Mouse (Mus musculus): ENCODE measurements around the gene Mical3.

Gene Mical3

GRCm38 (mm10) chr6:120905111-120905510, 225.7 kb downstream of the Mical3 start:
- no peak for DNase-seq (ENCODE audit: low read depth, low spot score)

GRCm38 (mm10) chr6:120903961-120904360, 226.8 kb downstream of the Mical3 start:
- no peak for DNase-seq (ENCODE audit: low read depth, low spot score)

GRCm38 (mm10) chr6:120903450-120903912, 227.3 kb downstream of the Mical3 start:
- no peak for DNase-seq (ENCODE audit: low read depth, low spot score)

- DNase-seq (ENCODE audit: low read depth, low spot score), result no peak
These were observed 228.8 kb downstream of the Mical3 start for GRCm38 (mm10) chr6:120901776-120902645.

- no peak for DNase-seq (ENCODE audit: low read depth, low spot score)
These were observed 232.5 kb downstream of the Mical3 start for GRCm38 (mm10) chr6:120898188-120898833.

- DNase-seq (ENCODE audit: low read depth, low spot score), result no peak
These were observed 236.3 kb downstream of the Mical3 start for GRCm38 (mm10) chr6:120894524-120894923.

GRCm38 (mm10) chr6:120894089-120894488, 236.7 kb downstream of the Mical3 start:
- no peak for DNase-seq (ENCODE audit: low read depth, low spot score)

GRCm38 (mm10) chr6:120886696-120887095, 244.1 kb downstream of the Mical3 start:
- DNase-seq (ENCODE audit: low read depth, low spot score), result no peak

- no peak for DNase-seq (ENCODE audit: low read depth, low spot score)
These were observed 246.4 kb downstream of the Mical3 start for GRCm38 (mm10) chr6:120884436-120884835.

All from telencephalon, adult 2 months (tissue).